Mouse (Mus musculus): ENCODE data around the gene Ccdc169. TPM values are rescaled to one million over a fixed set of nuclear protein-coding genes. Genes with fewer than 3 reads are reported as not detected.

The Ccdc169 gene
- polyA plus RNA-seq, 1 experiment from 2014 or later: 0.10 TPM

DNA sequence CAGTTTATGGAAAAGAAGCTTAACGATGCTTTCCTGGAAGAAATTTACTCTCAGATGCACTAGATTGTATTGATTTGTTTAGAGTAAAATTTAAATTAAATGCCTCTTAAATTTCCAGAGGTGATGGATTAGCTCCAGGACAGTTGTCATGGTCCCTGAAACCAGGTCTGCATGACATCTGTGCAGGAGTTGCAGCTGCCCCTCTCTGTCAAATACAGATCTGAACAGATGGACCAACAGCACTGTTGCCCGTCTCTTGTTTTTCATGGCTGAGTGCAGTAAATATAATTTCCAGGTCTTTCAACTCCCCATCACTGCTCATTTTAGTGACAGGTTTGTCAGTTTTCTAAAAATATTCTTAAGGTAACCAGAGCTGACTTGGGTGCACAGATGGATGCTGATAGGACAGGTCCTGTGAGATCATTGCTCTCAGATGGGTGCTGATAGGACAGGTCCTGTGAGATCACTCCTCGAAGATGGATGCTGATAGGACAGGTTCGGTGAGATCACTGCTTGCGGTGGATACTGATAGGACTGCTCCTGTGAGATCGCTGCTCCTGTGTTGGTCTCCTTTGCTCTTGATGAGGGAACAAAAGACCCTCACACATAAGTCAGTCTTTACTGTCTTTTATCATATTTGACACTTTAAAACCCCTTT lies 5.4 kb upstream of the Ccdc169 start:
- H3K4me3 ChIP-seq (replicated peaks): no peak overlapping the region
- no peak overlapping the region for H3K27ac ChIP-seq
- no peak for ATAC-seq (ENCODE audit: low FRiP score)
- 95% methylated on average over 6 of the region's 6 CpGs for WGBS
- no peaks in the 10 kb centered on the region for H3K9me3 ChIP-seq
- no peaks in the 10 kb centered on the region for H3K27me3 ChIP-seq
- H3K4me2 ChIP-seq: no peak overlapping the region
- H3K36me3 ChIP-seq (replicated peaks): peaks cover 81% of the 10 kb centered on the region
- no peak overlapping the region for H3K9ac ChIP-seq
- H3K4me1 ChIP-seq: no peaks in the 10 kb centered on the region

DNA sequence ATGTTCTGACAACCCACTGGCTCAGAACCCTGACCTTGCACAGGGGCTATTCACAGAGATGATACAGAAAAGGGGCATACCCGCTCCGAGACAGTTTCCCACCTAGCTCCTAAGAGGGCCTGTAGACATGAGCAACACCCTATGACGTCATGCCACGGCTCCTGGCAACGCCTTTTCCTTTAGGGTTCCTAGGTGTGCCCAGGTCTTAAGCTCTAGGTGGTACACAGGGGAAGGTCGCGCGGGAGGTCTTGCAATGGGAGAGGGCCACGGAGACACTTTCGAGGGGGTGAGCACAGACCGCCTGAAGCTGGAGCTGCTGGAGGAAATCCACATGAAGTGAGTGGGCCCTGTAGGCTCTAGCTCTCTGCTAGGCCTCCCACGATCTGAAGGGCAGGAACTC lies 2.7 kb downstream of the Ccdc169 start:
- no peaks in the 10 kb centered on the region for H3K27me3 ChIP-seq
- H3K9ac ChIP-seq: no peak overlapping the region
- H3K27ac ChIP-seq: no peak overlapping the region
- H3K4me3 ChIP-seq (replicated peaks): no peak overlapping the region
- WGBS: 87% methylated on average over 12 of the region's 12 CpGs
- H3K4me2 ChIP-seq: no peak overlapping the region
- H3K36me3 ChIP-seq (replicated peaks): peaks cover 24% of the 10 kb centered on the region
- H3K9me3 ChIP-seq: no peaks in the 10 kb centered on the region
- no peaks in the 10 kb centered on the region for H3K4me1 ChIP-seq
- no peak for ATAC-seq (ENCODE audit: low FRiP score)

DNA sequence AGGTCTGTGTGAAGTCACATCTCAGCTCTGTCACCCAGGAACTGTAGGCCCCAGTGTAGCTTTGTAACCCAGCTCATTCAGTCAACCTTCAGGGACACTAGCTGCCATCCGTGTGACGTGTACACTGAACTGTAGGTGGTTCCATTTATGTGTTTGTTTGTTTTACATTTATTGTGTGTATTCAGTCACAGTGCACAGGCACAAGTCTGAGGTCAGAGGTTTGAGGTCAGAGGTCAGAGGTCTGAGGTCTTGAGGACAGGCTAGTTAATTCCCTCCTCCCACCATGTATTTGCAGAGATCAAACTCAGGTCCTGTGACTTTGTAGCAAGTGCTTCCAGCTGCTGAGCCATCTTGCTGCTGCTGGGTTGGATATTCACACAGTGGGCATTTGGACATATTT lies 4.3 kb downstream of the Ccdc169 start:
- Histone ChIP-seq H3K9ac (no peak overlapping the region), H3K27ac (no peak overlapping the region), H3K9me3 (no peaks in the 10 kb centered on the region), H3K4me3 (replicated peaks) (no peak overlapping the region), H3K36me3 (replicated peaks) (peaks cover 13% of the 10 kb centered on the region), H3K4me1 (no peaks in the 10 kb centered on the region), H3K4me2 (no peak overlapping the region), H3K27me3 (no peaks in the 10 kb centered on the region)
- no peak for ATAC-seq (ENCODE audit: low FRiP score)
- 92% methylated on average over 2 of the region's 2 CpGs for WGBS

DNA sequence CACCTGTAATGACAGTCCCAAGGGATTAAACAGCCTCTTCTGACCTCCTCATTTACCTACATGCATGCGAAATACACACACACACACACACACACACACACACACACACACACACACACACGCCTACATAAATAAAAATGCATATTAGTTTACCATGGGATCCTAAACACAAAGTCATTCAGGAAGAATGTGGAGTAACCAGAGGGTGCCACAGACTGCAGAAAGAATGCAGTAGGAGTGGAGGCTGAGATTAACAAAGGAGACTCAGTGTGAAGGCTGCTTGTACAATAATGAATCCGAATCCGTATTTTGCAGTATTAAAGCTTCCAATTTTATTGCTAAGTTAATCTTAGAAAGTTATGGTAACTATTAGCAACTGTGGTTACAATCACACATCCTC lies 7.8 kb downstream of the Ccdc169 start:
- H3K36me3 ChIP-seq (replicated peaks): no peaks in the 10 kb centered on the region
- no peak overlapping the region for H3K9ac ChIP-seq
- no peak overlapping the region for H3K27ac ChIP-seq
- 74% methylated on average over 4 of the region's 4 CpGs for WGBS
- no peak overlapping the region for H3K4me3 ChIP-seq (replicated peaks)
- ATAC-seq (ENCODE audit: low FRiP score): no peak
- H3K4me2 ChIP-seq: no peak overlapping the region
- no peaks in the 10 kb centered on the region for H3K27me3 ChIP-seq
- no peaks in the 10 kb centered on the region for H3K9me3 ChIP-seq
- 0 out of 2 replicates have a peak, but pooled peaks cover 3% of the 10 kb centered on the region for H3K4me1 ChIP-seq

DNA sequence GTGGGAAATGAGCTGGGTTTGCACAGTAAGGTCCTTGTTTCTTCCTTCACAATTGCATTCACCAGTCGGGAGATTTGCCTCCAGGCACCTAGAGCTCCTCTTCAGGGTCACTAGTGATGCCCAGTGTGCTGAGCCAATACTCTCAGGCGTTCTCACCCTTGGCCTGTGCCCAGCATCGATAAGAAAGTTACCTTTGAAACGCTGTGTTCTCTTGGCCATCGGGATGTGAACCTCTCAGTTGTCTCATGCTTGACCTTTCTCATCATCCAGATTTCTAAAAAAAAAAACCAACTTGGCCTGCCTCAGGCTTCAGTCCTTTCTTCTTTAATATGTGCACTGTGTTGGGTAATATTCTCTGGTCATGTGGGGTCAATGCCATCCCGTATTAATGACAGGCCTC lies 9.3 kb downstream of the Ccdc169 start:
- WGBS: 77% methylated on average over 6 of the region's 6 CpGs
- no peaks in the 10 kb centered on the region for H3K36me3 ChIP-seq (replicated peaks)

DNA sequence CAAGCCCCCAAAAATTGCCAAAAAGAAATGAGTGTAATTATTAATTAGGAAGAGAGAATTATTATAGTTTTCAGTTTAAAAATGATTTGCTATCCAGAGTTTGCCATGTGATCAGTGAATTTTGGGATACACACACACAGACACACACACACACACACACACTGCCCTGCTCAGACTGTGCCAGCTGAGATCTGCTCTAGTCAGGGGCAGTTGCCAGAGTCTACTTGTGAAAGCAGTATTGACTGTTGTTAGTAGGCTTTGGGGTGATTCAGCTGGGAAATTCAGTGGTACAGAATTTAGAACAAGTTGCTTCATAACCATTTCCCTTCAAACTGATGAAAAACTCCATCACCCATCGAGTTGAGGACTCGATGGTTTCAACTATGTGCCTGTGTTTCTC lies 10.0 kb downstream of the Ccdc169 start:
- Histone ChIP-seq H3K36me3 (replicated peaks) (no peaks in the 10 kb centered on the region), H3K4me3 (replicated peaks) (no peak overlapping the region), H3K9ac (no peak overlapping the region), H3K27ac (no peak overlapping the region), H3K27me3 (no peaks in the 10 kb centered on the region), H3K4me1 (0 out of 2 replicates have a peak, but pooled peaks cover 3% of the 10 kb centered on the region), H3K9me3 (no peaks in the 10 kb centered on the region), H3K4me2 (no peak overlapping the region)
- 89% methylated on average over 2 of the region's 2 CpGs for WGBS
- no peak for ATAC-seq (ENCODE audit: low FRiP score)

More for the DNA sequence above, 9.3 kb downstream of the Ccdc169 start:
- ATAC-seq (ENCODE audit: low FRiP score): no peak
- H3K4me3 ChIP-seq (replicated peaks): no peak overlapping the region
- H3K27me3 ChIP-seq: no peaks in the 10 kb centered on the region
- H3K9me3 ChIP-seq: no peaks in the 10 kb centered on the region
- no peak overlapping the region for H3K27ac ChIP-seq
- 0 out of 2 replicates have a peak, but pooled peaks cover 3% of the 10 kb centered on the region for H3K4me1 ChIP-seq
- H3K4me2 ChIP-seq: no peak overlapping the region
- H3K9ac ChIP-seq: no peak overlapping the region

DNA sequence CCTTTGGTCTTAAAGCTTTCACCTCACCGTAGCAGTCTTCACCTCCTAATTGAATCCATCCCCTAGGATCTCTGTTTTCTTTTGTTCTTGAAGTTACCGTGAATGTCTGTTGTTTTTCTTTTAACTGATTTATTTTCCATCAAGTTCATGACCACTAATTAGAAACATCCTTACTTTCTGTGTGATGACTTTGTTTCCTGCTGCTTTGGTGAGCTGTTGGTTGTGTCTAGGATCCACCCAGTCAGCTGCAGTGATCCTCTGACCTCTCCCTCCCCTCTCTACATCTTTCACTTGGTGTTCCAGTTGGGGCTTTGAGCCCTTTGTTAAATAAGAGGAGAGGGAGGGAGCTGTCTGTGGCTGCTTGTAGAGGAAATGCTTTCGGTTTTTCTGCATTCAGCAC lies 11.0 kb downstream of the Ccdc169 start:
- Histone ChIP-seq H3K9me3 (no peaks in the 10 kb centered on the region), H3K4me2 (no peak overlapping the region), H3K27ac (no peak overlapping the region), H3K4me1 (0 out of 2 replicates have a peak, but pooled peaks cover 3% of the 10 kb centered on the region), H3K27me3 (no peaks in the 10 kb centered on the region), H3K9ac (no peak overlapping the region), H3K36me3 (replicated peaks) (no peaks in the 10 kb centered on the region), H3K4me3 (replicated peaks) (no peak overlapping the region)
- no peak for ATAC-seq (ENCODE audit: low FRiP score)
- 27% methylated on average over 3 of the region's 3 CpGs for WGBS

DNA sequence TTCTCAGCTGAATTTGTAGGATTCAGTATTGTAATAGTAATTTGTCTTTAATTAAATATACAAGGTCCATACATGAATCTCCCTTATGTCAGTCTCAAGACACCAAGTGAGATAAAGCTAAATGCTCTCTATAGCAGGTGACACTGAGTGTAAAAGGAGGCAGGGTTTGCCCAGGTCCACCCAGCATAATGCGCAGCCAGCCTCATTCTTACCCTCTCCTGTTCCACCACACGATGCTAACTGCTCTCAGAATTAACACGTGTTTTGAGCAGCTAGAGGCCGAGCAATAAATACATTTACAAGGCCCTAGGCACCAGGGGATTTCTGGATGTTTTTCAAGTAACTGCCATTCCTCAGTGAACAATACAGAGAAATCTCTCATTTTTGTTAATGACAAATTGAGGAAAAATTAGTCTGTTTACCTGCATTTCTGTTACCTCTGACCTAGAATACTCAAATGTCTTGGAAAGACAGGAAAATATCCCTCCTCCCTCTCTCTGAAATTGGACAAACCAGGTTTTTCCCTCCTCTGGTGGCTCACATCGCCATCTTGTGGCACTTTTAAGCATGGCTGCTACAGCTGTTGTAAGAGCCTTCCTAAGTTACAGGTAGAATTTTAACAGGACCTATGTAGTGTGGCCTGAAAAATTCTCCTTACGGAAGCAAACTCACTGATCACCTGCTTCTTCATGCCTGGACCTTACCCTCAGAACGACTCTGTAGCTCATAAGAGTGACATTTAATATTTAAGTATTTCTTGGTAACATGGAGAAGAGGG lies 14.7 kb downstream of the Ccdc169 start:
- Histone ChIP-seq H3K36me3 (replicated peaks) (no peaks in the 10 kb centered on the region), H3K9me3 (no peaks in the 10 kb centered on the region), H3K4me3 (replicated peaks) (no peak overlapping the region), H3K27ac (no peak overlapping the region), H3K27me3 (0 out of 2 replicates have a peak, but pooled peaks cover 3% of the 10 kb centered on the region), H3K9ac (no peak overlapping the region), H3K4me2 (no peak overlapping the region), H3K4me1 (0 out of 2 replicates have a peak, but pooled peaks cover 3% of the 10 kb centered on the region)
- ATAC-seq (ENCODE audit: low FRiP score): 0 out of 2 replicates have a peak, but pooled peaks have one; percentile 39
- WGBS: 48% methylated on average over 7 of the region's 7 CpGs

DNA sequence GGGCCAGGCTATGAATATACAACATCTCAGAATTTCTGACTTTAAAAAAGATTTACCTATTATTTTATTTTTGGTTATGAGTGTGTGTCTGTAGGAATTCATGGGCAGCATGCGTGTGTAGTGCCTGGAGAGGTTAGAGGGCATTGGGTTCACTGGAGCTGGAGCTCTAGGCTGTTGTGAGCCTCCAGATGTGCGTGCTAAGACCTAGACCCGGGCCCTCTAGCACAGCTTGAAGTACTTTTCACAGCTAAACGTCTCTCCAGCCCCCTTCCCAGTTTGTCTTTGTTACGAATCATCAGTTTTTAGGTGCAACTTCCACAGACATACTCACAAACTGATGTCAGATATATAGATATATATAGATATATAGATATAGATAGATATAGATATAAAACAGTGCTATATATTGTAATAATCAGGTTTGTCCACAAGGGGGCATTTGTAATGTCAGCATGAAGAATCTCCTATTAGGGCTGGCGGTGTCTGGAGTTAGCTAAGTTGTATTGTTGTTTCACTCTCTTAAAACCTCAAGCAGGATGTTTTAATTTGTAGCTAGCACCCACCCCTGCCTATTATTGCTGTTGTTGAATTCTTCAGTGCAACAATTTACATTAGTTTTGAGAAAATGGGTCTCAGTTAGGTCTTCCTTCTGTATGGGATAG lies 15.7 kb downstream of the Ccdc169 start:
- 61% methylated on average over 6 of the region's 6 CpGs for WGBS
- Histone ChIP-seq H3K9me3 (no peaks in the 10 kb centered on the region), H3K27ac (no peak overlapping the region), H3K4me2 (no peak overlapping the region), H3K4me1 (0 out of 2 replicates have a peak, but pooled peaks cover 8% of the 10 kb centered on the region), H3K9ac (no peak overlapping the region), H3K36me3 (replicated peaks) (no peaks in the 10 kb centered on the region), H3K27me3 (0 out of 2 replicates have a peak, but pooled peaks cover 3% of the 10 kb centered on the region), H3K4me3 (replicated peaks) (no peak overlapping the region)
- ATAC-seq (ENCODE audit: low FRiP score): 0 out of 2 replicates have a peak, but pooled peaks have one; percentile 41

DNA sequence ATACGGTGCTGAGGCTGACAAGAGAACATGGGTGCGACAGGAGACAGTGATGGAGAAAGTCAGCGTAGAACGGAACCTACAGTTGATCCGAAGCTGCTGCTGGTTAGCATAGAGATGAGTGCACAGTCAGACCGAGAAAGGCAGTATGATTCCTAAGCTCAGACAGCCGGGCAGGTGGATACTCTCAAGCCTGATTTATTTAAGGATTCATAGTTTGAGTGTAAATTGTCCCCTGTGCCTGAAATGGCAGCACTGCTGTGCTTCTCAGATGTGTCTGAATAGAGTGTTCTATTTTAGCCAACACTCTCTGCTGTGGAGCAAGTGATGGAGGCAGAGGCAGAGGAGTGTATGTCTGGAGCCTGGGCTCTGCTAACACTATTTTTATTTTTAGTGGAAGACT lies 17.0 kb downstream of the Ccdc169 start:
- 88% methylated on average over 7 of the region's 7 CpGs for whole genome bisulfite sequencing
- Histone ChIP-seq H3K4me2 (no peak overlapping the region), H3K36me3 (replicated peaks) (no peaks in the 10 kb centered on the region), H3K27ac (no peak overlapping the region), H3K27me3 (0 out of 2 replicates have a peak, but pooled peaks cover 3% of the 10 kb centered on the region), H3K9ac (no peak overlapping the region), H3K9me3 (no peaks in the 10 kb centered on the region), H3K4me3 (replicated peaks) (no peak overlapping the region), H3K4me1 (0 out of 2 replicates have a peak, but pooled peaks cover 5% of the 10 kb centered on the region)
- no peak for ATAC-seq (ENCODE audit: low FRiP score)

DNA sequence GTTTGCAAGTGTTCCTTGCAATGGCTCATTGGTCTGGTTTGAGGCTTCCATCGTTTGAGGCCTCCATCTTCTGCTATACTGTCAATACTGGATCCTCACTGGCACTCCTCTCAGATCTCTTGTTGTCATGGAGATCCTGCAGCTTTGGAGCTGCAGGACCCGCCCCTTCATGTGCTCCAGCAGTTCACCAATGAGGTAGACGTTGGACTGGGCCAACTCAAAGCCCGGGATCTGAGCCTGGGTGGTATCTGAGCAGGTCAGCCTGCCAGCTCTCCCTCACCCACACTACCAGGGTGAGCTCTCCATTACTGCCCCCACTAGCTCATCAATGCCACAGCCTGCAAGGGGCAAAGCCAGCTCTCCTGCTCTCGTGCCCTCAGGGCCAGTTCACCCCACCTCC lies 20.3 kb downstream of the Ccdc169 start:
- H3K4me3 ChIP-seq (replicated peaks): no peak overlapping the region
- 0 out of 2 replicates have a peak, but pooled peaks have one; percentile 48 for ATAC-seq (ENCODE audit: low FRiP score)
- H3K9me3 ChIP-seq: no peaks in the 10 kb centered on the region
- no peak overlapping the region for H3K9ac ChIP-seq
- no peak overlapping the region for H3K4me2 ChIP-seq
- 64% methylated on average over 5 of the region's 5 CpGs for WGBS
- 0 out of 2 replicates have a peak, but pooled peaks cover 3% of the 10 kb centered on the region for H3K27me3 ChIP-seq
- no peaks in the 10 kb centered on the region for H3K36me3 ChIP-seq (replicated peaks)
- no peak overlapping the region for H3K27ac ChIP-seq
- H3K4me1 ChIP-seq: 0 out of 2 replicates have a peak, but pooled peaks cover 5% of the 10 kb centered on the region

DNA sequence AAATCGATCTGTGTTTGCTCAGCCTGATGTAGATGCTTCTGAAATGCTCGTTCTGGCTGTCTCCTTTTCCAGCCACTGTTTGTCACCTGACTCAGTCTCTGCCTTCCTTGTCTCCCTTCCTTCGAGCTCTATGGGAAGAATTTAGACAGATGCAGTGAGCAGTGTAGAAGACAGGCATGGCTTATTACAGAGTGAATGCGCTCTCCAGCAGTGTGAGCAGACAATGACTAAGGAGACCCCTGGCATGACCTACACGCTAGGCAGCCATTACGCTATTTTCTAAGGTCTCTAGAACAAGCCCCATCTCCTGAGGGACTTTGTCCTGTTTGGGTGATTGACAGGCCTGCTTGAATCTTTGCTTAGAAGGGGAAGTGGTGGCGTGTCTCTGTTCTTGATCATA lies 24.0 kb downstream of the Ccdc169 start:
- no peak overlapping the region for H3K4me3 ChIP-seq (replicated peaks)
- H3K9ac ChIP-seq: no peak overlapping the region
- 53% methylated on average over 7 of the region's 7 CpGs for WGBS
- H3K36me3 ChIP-seq (replicated peaks): no peaks in the 10 kb centered on the region
- no peaks in the 10 kb centered on the region for H3K27me3 ChIP-seq
- 0 out of 2 replicates have a peak, but pooled peaks cover 5% of the 10 kb centered on the region for H3K4me1 ChIP-seq
- H3K9me3 ChIP-seq: no peaks in the 10 kb centered on the region
- no peak for ATAC-seq (ENCODE audit: low FRiP score)
- H3K27ac ChIP-seq: no peak overlapping the region
- no peak overlapping the region for H3K4me2 ChIP-seq

Measured in forebrain, embryonic 12.5 days (tissue).